10 mouse cellular contexts compared by ENCODE assay signal in genomic region chrX:99324546-99325170, GRCm38 (mm10).
DNase-seq lines count a peak whose midpoint lies in the region; ATAC-seq and TF ChIP-seq lines count a peak whose summit lies in the region.
"Had no signal": no experiment of that assay in that cellular context is flagged by ENCODE, and none has a peak within 500 bp of the region (broad histone marks: within the 10 kb centered on the region; RNA-seq: fewer than 3 reads in every experiment).

No protein-coding gene starts in this region.

- H3K9me3 ChIP-seq in hindbrain, embryonic 15.5 days, result no peaks in the 10 kb centered on the region
- no peaks in the 10 kb centered on the region for H3K9me3 ChIP-seq in hindbrain, embryonic 11.5 days (ENCODE audit: control insufficient read depth, low read length)
- no peaks in the 10 kb centered on the region for H3K9me3 ChIP-seq in neural tube, embryonic 13.5 days
- no peaks in the 10 kb centered on the region for H3K9me3 ChIP-seq in neural tube, embryonic 15.5 days (replicated peaks)
- no peaks in the 10 kb centered on the region for H3K9me3 ChIP-seq in embryonic facial prominence, embryonic 14.5 days (ENCODE audit: control insufficient read depth, low read length)
- H3K9me3 ChIP-seq: liver, embryonic 15.5 days; midbrain, embryonic 15.5 days had no signal

- no peak for DNase-seq in hindbrain, embryonic 11.5 days (ENCODE audit: low spot score)
- no peak for DNase-seq in embryonic facial prominence, embryonic 14.5 days (ENCODE audit: low spot score)
- no peak for DNase-seq in layer of hippocampus, adult 9-10 months (ENCODE audit: low spot score)
- DNase-seq in layer of hippocampus, adult 2 months (ENCODE audit: low spot score in 2 of 2), result no peak

- H3K9ac ChIP-seq in hindbrain, embryonic 15.5 days, result no peak overlapping the region
- no peak overlapping the region for H3K9ac ChIP-seq in hindbrain, embryonic 11.5 days (ENCODE audit: low read depth, low read length)
- no peak overlapping the region for H3K9ac ChIP-seq in neural tube, embryonic 13.5 days
- no peak overlapping the region for H3K9ac ChIP-seq in neural tube, embryonic 15.5 days (replicated peaks)
- H3K9ac ChIP-seq in embryonic facial prominence, embryonic 14.5 days (ENCODE audit: low read depth, low read length), result no peak overlapping the region
- H3K9ac ChIP-seq: liver, embryonic 15.5 days; midbrain, embryonic 15.5 days had no signal

- 0 out of 2 replicates have a peak overlapping the region, but pooled peaks have one; percentile 20 for H3K27ac ChIP-seq in hindbrain, embryonic 15.5 days (replicated peaks)
- H3K27ac ChIP-seq in hindbrain, embryonic 11.5 days (ENCODE audit: low read depth, low read length), result no peak overlapping the region
- peak overlapping the region; percentile 64 for H3K27ac ChIP-seq in neural tube, embryonic 13.5 days (replicated peaks)
- no peak overlapping the region for H3K27ac ChIP-seq in neural tube, embryonic 15.5 days (replicated peaks)
- peak overlapping the region; percentile 63 for H3K27ac ChIP-seq in embryonic facial prominence, embryonic 14.5 days (replicated peaks; ENCODE audit: low read depth, low read length)
- H3K27ac ChIP-seq in layer of hippocampus, adult 2 months, result no peak overlapping the region
- H3K27ac ChIP-seq: liver, embryonic 15.5 days had no signal

- no peaks in the 10 kb centered on the region for H3K36me3 ChIP-seq in hindbrain, embryonic 15.5 days
- H3K36me3 ChIP-seq in hindbrain, embryonic 11.5 days (ENCODE audit: control insufficient read depth, insufficient read depth, low read length), result no peaks in the 10 kb centered on the region
- no peaks in the 10 kb centered on the region for H3K36me3 ChIP-seq in neural tube, embryonic 13.5 days
- no peaks in the 10 kb centered on the region for H3K36me3 ChIP-seq in neural tube, embryonic 15.5 days
- H3K36me3 ChIP-seq in embryonic facial prominence, embryonic 14.5 days (ENCODE audit: control insufficient read depth, insufficient read depth, low read length), result no peaks in the 10 kb centered on the region
- H3K36me3 ChIP-seq: liver, embryonic 15.5 days; midbrain, embryonic 15.5 days had no signal

- TF ChIP-seq CTCF in layer of hippocampus, adult 2 months (conservative IDR thresholded peaks at IDR 0.05), result no peak

- peaks cover 9% of the 10 kb centered on the region; the same call in 1 of the 2 replicates for H3K4me1 ChIP-seq in hindbrain, embryonic 15.5 days (replicated peaks)
- no peaks in the 10 kb centered on the region for H3K4me1 ChIP-seq in hindbrain, embryonic 11.5 days (replicated peaks; ENCODE audit: control insufficient read depth, insufficient read depth, low read length)
- peaks cover 23% of the 10 kb centered on the region for H3K4me1 ChIP-seq in neural tube, embryonic 13.5 days (replicated peaks)
- no peaks in the 10 kb centered on the region for H3K4me1 ChIP-seq in neural tube, embryonic 15.5 days
- peaks cover 14% of the 10 kb centered on the region; the same call in 1 of the 2 replicates for H3K4me1 ChIP-seq in embryonic facial prominence, embryonic 14.5 days (ENCODE audit: control insufficient read depth, insufficient read depth, low read length)
- H3K4me1 ChIP-seq: liver, embryonic 15.5 days; midbrain, embryonic 15.5 days had no signal

- no peak for ATAC-seq in hindbrain, embryonic 15.5 days (ENCODE audit: low FRiP score, low read depth)
- ATAC-seq in hindbrain, embryonic 11.5 days (ENCODE audit: low FRiP score), result no peak
- ATAC-seq in neural tube, embryonic 13.5 days (ENCODE audit: low read depth), result no peak
- ATAC-seq in neural tube, embryonic 15.5 days (ENCODE audit: low FRiP score), result no peak
- ATAC-seq in embryonic facial prominence, embryonic 14.5 days (ENCODE audit: low read depth), result no peak
- ATAC-seq: inflammation-experienced regulatory T-cells, adult 6 months had no signal

- no peak overlapping the region for H3K4me2 ChIP-seq in hindbrain, embryonic 15.5 days
- H3K4me2 ChIP-seq in hindbrain, embryonic 11.5 days (replicated peaks; ENCODE audit: low read depth, low read length), result no peak overlapping the region
- H3K4me2 ChIP-seq in neural tube, embryonic 13.5 days, result no peak overlapping the region
- H3K4me2 ChIP-seq in neural tube, embryonic 15.5 days, result no peak overlapping the region
- no peak overlapping the region for H3K4me2 ChIP-seq in embryonic facial prominence, embryonic 14.5 days (ENCODE audit: low read depth, low read length)
- H3K4me2 ChIP-seq: liver, embryonic 15.5 days; midbrain, embryonic 15.5 days had no signal

- 57% methylated on average over 6 of the region's 6 CpGs for WGBS in hindbrain, embryonic 15.5 days
- WGBS in hindbrain, embryonic 11.5 days, result 50% methylated on average over 6 of the region's 6 CpGs
- 58% methylated on average over 6 of the region's 6 CpGs for WGBS in neural tube, embryonic 13.5 days
- WGBS in neural tube, embryonic 15.5 days, result 60% methylated on average over 6 of the region's 6 CpGs
- WGBS in embryonic facial prominence, embryonic 14.5 days, result 55% methylated on average over 6 of the region's 6 CpGs

- no peak overlapping the region for H3K4me3 ChIP-seq in hindbrain, embryonic 15.5 days
- no peak overlapping the region for H3K4me3 ChIP-seq in hindbrain, embryonic 11.5 days (ENCODE audit: low read depth, low read length)
- no peak overlapping the region for H3K4me3 ChIP-seq in neural tube, embryonic 13.5 days
- H3K4me3 ChIP-seq in neural tube, embryonic 15.5 days (replicated peaks), result no peak overlapping the region
- no peak overlapping the region for H3K4me3 ChIP-seq in embryonic facial prominence, embryonic 14.5 days (ENCODE audit: low read depth, low read length)
- no peak overlapping the region for H3K4me3 ChIP-seq in layer of hippocampus, adult 2 months
- H3K4me3 ChIP-seq: liver, embryonic 15.5 days; midbrain, embryonic 15.5 days had no signal

- peaks cover 5% of the 10 kb centered on the region; the same call in 1 of the 2 replicates for H3K27me3 ChIP-seq in hindbrain, embryonic 15.5 days
- H3K27me3 ChIP-seq in hindbrain, embryonic 11.5 days (ENCODE audit: control insufficient read depth, insufficient read depth, low read length), result peaks cover 4% of the 10 kb centered on the region; the same call in 1 of the 2 replicates
- H3K27me3 ChIP-seq in neural tube, embryonic 13.5 days, result peaks cover 55% of the 10 kb centered on the region
- peaks cover 20% of the 10 kb centered on the region for H3K27me3 ChIP-seq in neural tube, embryonic 15.5 days (replicated peaks)
- peaks cover 9% of the 10 kb centered on the region for H3K27me3 ChIP-seq in embryonic facial prominence, embryonic 14.5 days (replicated peaks; ENCODE audit: control insufficient read depth, insufficient read depth, low read length)

Comparison
In these comparisons a context has a peak if more than half of its experiments do, and no peak if none do; other contexts are left out.
1. H3K27ac ChIP-seq: peak in hindbrain, embryonic 15.5 days (single experiment), neural tube, embryonic 13.5 days (single experiment) and embryonic facial prominence, embryonic 14.5 days (single experiment); none in hindbrain, embryonic 11.5 days (single experiment), neural tube, embryonic 15.5 days (single experiment) and layer of hippocampus, adult 2 months (single experiment).